Comparison of ENCODE assay signal across 25 mouse cellular contexts in genomic region chr4:25464792-25465590, GRCm38 (mm10).
DNase-seq lines count a peak whose midpoint lies in the region; ATAC-seq and TF ChIP-seq lines count a peak whose summit lies in the region.
"Had no signal": no experiment of that assay in that cellular context is flagged by ENCODE, and none has a peak within 500 bp of the region (broad histone marks: within the 10 kb centered on the region; RNA-seq: fewer than 3 reads in every experiment).

No protein-coding gene starts in this region.

- H3K4me2 ChIP-seq in forebrain, embryonic 13.5 days: no peak overlapping the region
- H3K4me2 ChIP-seq in kidney, embryonic 16.5 days (replicated peaks; ENCODE audit: low read depth, low read length): no peak overlapping the region
- H3K4me2 ChIP-seq in forebrain, postnatal 0 days (ENCODE audit: low read depth): no peak overlapping the region
- H3K4me2 ChIP-seq: embryonic facial prominence, embryonic 12.5 days; heart, embryonic 13.5 days; hindbrain, embryonic 15.5 days; limb, embryonic 13.5 days; liver, embryonic 11.5 days; lung, embryonic 15.5 days; midbrain, embryonic 11.5 days had no signal

- H3K27ac ChIP-seq in forebrain, embryonic 13.5 days: no peak overlapping the region
- H3K27ac ChIP-seq in forebrain, embryonic 10.5 days: no peak overlapping the region
- H3K27ac ChIP-seq in kidney, embryonic 16.5 days (ENCODE audit: low read length): no peak overlapping the region
- H3K27ac ChIP-seq in forebrain, postnatal 0 days (ENCODE audit: low read depth, low read length): no peak overlapping the region
- H3K27ac ChIP-seq: embryonic facial prominence, embryonic 12.5 days; heart, embryonic 13.5 days; hindbrain, embryonic 10.5 days; hindbrain, embryonic 15.5 days; layer of hippocampus, adult 2 months; left cerebral cortex, adult 2 months; limb, embryonic 13.5 days; lung, embryonic 15.5 days had no signal

- WGBS in forebrain, embryonic 13.5 days: 39% methylated on average over 1 of the region's 1 CpGs
- 78% methylated on average over 1 of the region's 1 CpGs for WGBS in forebrain, embryonic 10.5 days
- WGBS in kidney, embryonic 16.5 days: 61% methylated on average over 1 of the region's 1 CpGs
- WGBS in forebrain, postnatal 0 days: 25% methylated on average over 1 of the region's 1 CpGs

- CTCF ChIA-PET in Patski (lab: Charles Lee): interaction anchor here (1.3 kb wide), 1 partner anchor 41 kb away, joined by 3 read pairs; no protein-coding TSS in a partner anchor

- TF ChIP-seq CTCF in Patski (IDR thresholded peaks at IDR 0.05): no peak
- TF ChIP-seq CTCF in forebrain, postnatal 0 days (IDR thresholded peaks at IDR 0.05; ENCODE audit: low read depth): no peak

- POLR2A ChIA-PET in Patski (lab: Charles Lee): no interaction called here

- no peaks in the 10 kb centered on the region for H3K27me3 ChIP-seq in forebrain, embryonic 13.5 days
- H3K27me3 ChIP-seq in forebrain, embryonic 10.5 days (ENCODE audit: poor library complexity, severe bottlenecking): no peaks in the 10 kb centered on the region
- no peaks in the 10 kb centered on the region for H3K27me3 ChIP-seq in kidney, embryonic 16.5 days (ENCODE audit: insufficient read depth, low read length)
- H3K27me3 ChIP-seq in Patski: no peaks in the 10 kb centered on the region
- no peaks in the 10 kb centered on the region for H3K27me3 ChIP-seq in forebrain, postnatal 0 days (ENCODE audit: insufficient read depth, low read length)
- H3K27me3 ChIP-seq: embryonic facial prominence, embryonic 12.5 days; heart, embryonic 13.5 days; hindbrain, embryonic 15.5 days; limb, embryonic 13.5 days; lung, embryonic 15.5 days had no signal

- H3K36me3 ChIP-seq in forebrain, embryonic 13.5 days (ENCODE audit: poor library complexity, severe bottlenecking): no peaks in the 10 kb centered on the region
- H3K36me3 ChIP-seq in forebrain, embryonic 10.5 days (replicated peaks): no peaks in the 10 kb centered on the region
- H3K36me3 ChIP-seq in kidney, embryonic 16.5 days (ENCODE audit: insufficient read depth, low read length): no peaks in the 10 kb centered on the region
- H3K36me3 ChIP-seq in forebrain, postnatal 0 days (ENCODE audit: insufficient read depth): no peaks in the 10 kb centered on the region
- H3K36me3 ChIP-seq: embryonic facial prominence, embryonic 12.5 days; G1E; heart, embryonic 13.5 days; hindbrain, embryonic 10.5 days; hindbrain, embryonic 15.5 days; limb, embryonic 13.5 days; lung, embryonic 15.5 days had no signal

- intact Hi-C loops in heart, postnatal 36 days (cut with DNase I): no loop called here

- H3K9ac ChIP-seq in forebrain, embryonic 13.5 days: no peak overlapping the region
- no peak overlapping the region for H3K9ac ChIP-seq in kidney, embryonic 16.5 days (replicated peaks; ENCODE audit: low read length)
- no peak overlapping the region for H3K9ac ChIP-seq in forebrain, postnatal 0 days
- H3K9ac ChIP-seq: embryonic facial prominence, embryonic 12.5 days; heart, embryonic 13.5 days; hindbrain, embryonic 15.5 days; limb, embryonic 13.5 days; lung, embryonic 15.5 days had no signal

- DNase-seq in forebrain, embryonic 10.5 days (ENCODE audit: extremely low spot score, low spot score): no peak
- DNase-seq in kidney, adult 18-20 months: no peak
- no peak for DNase-seq in Patski (ENCODE audit: low read depth, low spot score)
- no peak for DNase-seq in forebrain, postnatal 0 days
- no peak for DNase-seq in heart, postnatal 36 days
- DNase-seq: adrenal gland, postnatal 14 days; cerebellum, adult 11-12 months; cerebellum, adult 9-11 months; embryo, embryonic 11 days; heart, postnatal 10 days; kidney, adult 11 months had no signal

- H3K4me1 ChIP-seq in forebrain, embryonic 13.5 days: 0 out of 2 replicates have a peak, but pooled peaks cover 3% of the 10 kb centered on the region
- H3K4me1 ChIP-seq in forebrain, embryonic 10.5 days: peaks cover 11% of the 10 kb centered on the region
- H3K4me1 ChIP-seq in kidney, embryonic 16.5 days (ENCODE audit: insufficient read depth, low read length): no peaks in the 10 kb centered on the region
- no peaks in the 10 kb centered on the region for H3K4me1 ChIP-seq in forebrain, postnatal 0 days (ENCODE audit: insufficient read depth)
- H3K4me1 ChIP-seq: embryonic facial prominence, embryonic 12.5 days; heart, embryonic 13.5 days; hindbrain, embryonic 15.5 days; limb, embryonic 13.5 days; lung, embryonic 15.5 days had no signal

- in situ Hi-C loops in Patski (cut with MboI; ENCODE audit: low pct_unique_long_range_greater_than_20kb): no loop called here

- H3K9me3 ChIP-seq in forebrain, embryonic 13.5 days (replicated peaks): no peaks in the 10 kb centered on the region
- no peaks in the 10 kb centered on the region for H3K9me3 ChIP-seq in forebrain, embryonic 10.5 days
- H3K9me3 ChIP-seq in kidney, embryonic 16.5 days (ENCODE audit: low read length): no peaks in the 10 kb centered on the region
- H3K9me3 ChIP-seq in forebrain, postnatal 0 days (ENCODE audit: low read length): no peaks in the 10 kb centered on the region
- H3K9me3 ChIP-seq: embryonic facial prominence, embryonic 12.5 days; G1E; heart, embryonic 13.5 days; hindbrain, embryonic 10.5 days; hindbrain, embryonic 15.5 days; limb, embryonic 13.5 days; lung, embryonic 15.5 days had no signal

- ATAC-seq in forebrain, embryonic 13.5 days: peak; percentile 75
- peak; percentile 75; the same call in 1 of the 2 replicates for ATAC-seq in kidney, embryonic 16.5 days (ENCODE audit: low FRiP score, low TSS enrichment)
- ATAC-seq in Patski: peak; percentile 26
- ATAC-seq in forebrain, postnatal 0 days: peak; percentile 48; the same call in 1 of the 2 replicates
- ATAC-seq: inflammation-experienced regulatory T-cells, adult 6 months had no signal

- H3K4me3 ChIP-seq in forebrain, embryonic 13.5 days: no peak overlapping the region
- no peak overlapping the region for H3K4me3 ChIP-seq in forebrain, embryonic 10.5 days
- H3K4me3 ChIP-seq in kidney, embryonic 16.5 days (ENCODE audit: low read length): no peak overlapping the region
- H3K4me3 ChIP-seq in forebrain, postnatal 0 days (ENCODE audit: low read depth, low read length): no peak overlapping the region
- H3K4me3 ChIP-seq: embryonic facial prominence, embryonic 12.5 days; heart, embryonic 13.5 days; hindbrain, embryonic 10.5 days; hindbrain, embryonic 15.5 days; layer of hippocampus, adult 2 months; left cerebral cortex, adult 2 months; limb, embryonic 13.5 days; lung, embryonic 15.5 days had no signal
